Mouse (Mus musculus): ENCODE results near the gene Zbtb5. TPM values are rescaled to one million over a fixed set of nuclear protein-coding genes. Genes with fewer than 3 reads are reported as not detected.
"Not testable (repeated sequence)": the region's sequence is repeated elsewhere in the genome, so short reads cannot be mapped to it uniquely, and the experiment has no call there.

Zbtb5 gene
- 2.0 and 6.3 TPM in 2 replicates for polyA plus RNA-seq (2012; rRNA removed)

DNA sequence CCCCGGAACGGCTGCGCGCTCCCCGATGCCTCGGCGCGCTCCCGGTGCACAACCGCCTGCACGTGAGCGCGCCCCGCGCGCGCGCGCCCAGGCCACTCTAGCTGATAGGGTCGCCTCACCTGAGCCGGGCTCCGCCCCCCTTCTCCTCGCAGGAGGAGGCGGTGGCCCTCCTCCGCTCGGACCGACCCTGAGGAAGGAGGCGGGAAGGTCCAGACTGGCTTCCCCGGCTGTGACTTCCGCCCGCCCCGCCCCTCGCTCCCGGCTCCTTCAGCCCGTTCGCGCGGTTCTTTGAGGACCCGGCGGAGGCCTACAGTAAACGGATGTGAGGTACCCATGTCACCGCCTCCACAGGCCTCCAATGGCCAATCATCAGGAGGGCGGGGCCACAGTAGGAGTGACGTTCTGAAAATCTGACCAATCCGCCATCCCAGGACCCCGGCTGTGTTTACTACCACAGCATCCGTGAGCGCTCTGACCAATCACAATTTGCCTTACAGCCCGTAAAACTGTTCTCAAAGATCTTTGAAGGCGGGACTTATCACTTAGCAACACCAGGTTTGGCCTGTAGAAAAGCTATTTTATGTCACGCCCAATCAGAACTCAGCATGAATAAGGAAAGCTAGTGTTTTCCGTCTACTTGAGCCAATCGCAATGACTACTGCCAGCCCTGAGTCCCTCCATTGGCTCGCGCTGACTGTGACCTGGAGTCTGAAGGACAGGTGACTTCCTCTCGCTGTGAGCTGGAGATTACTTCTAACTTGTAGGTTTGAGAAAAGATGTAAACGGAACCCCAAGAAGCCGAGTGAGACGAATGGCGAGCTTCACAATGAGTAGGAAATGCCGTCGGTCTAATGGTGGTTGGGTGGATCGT is at the start of gene Zbtb5:
Gene Zbtb5, minus strand, starts transcription at position 308 of the 871 bp plus-strand sequence.
- Histone ChIP-seq H3K4me3 (ENCODE audit: low read depth, low read length) (peak within 1 kb of the TSS; percentile 81), H3K36me3 (ENCODE audit: control insufficient read depth, insufficient read depth, low read length) (no peaks in the 10 kb centered on the region), H3K4me1 (ENCODE audit: control insufficient read depth, insufficient read depth, insufficient read length, low read length) (no peaks in the 10 kb centered on the region), H3K27me3 (ENCODE audit: control insufficient read depth, insufficient read depth, low read length) (no peaks in the 10 kb centered on the region), H3K27ac (ENCODE audit: insufficient read depth, low read depth, low read length) (peak within 1 kb of the TSS; percentile 83)
- no peak for TF ChIP-seq CTCF (IDR thresholded peaks at IDR 0.05; ENCODE audit: extremely low read depth, insufficient read length, insufficient replicate concordance, low read depth, low read length)
- TF ChIP-seq POLR2A (IDR thresholded peaks at IDR 0.05; ENCODE audit: low read depth, low read length) = peak; percentile 39
- under 1% methylated on average over 63 of the region's 63 CpGs for WGBS

DNA sequence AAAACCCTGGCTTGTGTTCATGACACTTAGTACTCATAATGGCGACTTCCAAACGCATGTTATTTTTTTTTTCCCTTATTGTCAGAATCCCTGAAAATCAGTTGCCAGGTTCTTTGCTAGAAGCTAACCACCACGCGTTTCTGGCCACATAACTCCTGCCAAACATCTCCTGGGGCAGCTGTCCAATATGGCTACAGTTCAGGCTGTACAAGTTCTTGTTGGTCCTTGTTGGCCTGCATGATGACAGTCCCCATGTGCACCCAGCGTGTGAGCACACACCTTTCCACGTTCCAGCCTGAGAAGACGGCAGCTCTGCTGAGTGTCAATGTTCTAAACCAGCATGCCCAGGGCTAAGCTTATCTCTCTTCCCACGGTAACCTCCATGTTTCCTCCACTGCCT is 43.2 kb upstream of the Zbtb5 start:
- no peak overlapping the region for H3K27ac ChIP-seq (ENCODE audit: insufficient read depth, low read depth, low read length)
- no peaks in the 10 kb centered on the region for H3K4me1 ChIP-seq (ENCODE audit: control insufficient read depth, insufficient read depth, insufficient read length, low read length)
- 83% methylated on average over 8 of the region's 8 CpGs for WGBS
- no peaks in the 10 kb centered on the region for H3K36me3 ChIP-seq (ENCODE audit: control insufficient read depth, insufficient read depth, low read length)
- peaks cover 14% of the 10 kb centered on the region for H3K27me3 ChIP-seq (ENCODE audit: control insufficient read depth, insufficient read depth, low read length)
- no peak for TF ChIP-seq CTCF (IDR thresholded peaks at IDR 0.05; ENCODE audit: extremely low read depth, insufficient read length, insufficient replicate concordance, low read depth, low read length)
- TF ChIP-seq POLR2A (IDR thresholded peaks at IDR 0.05; ENCODE audit: low read depth, low read length) = no peak
- no peak overlapping the region for H3K4me3 ChIP-seq (ENCODE audit: low read depth, low read length)

DNA sequence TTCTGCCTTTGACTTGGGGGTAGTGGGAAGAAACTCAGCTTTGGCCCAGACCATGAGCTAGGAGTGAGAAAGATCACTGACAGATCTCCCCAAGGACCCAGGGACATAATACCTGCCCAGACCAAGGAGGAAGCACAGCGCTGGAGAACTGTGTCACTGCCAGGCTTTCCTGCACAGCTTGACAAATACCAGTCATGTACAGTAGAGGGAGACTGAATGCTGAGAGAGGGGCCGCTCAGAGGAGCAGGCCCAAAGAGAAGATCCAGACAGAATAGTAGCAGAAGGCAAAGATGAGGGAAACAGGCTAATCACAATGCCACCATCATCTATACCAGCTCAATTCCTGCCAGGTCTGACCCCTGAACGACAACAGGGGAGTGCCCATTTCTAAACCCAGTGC is 42.6 kb upstream of the Zbtb5 start:
- Histone ChIP-seq H3K36me3 (ENCODE audit: control insufficient read depth, insufficient read depth, low read length) (no peaks in the 10 kb centered on the region), H3K27me3 (ENCODE audit: control insufficient read depth, insufficient read depth, low read length) (peaks cover 9% of the 10 kb centered on the region), H3K4me3 (ENCODE audit: low read depth, low read length) (no peak overlapping the region), H3K4me1 (ENCODE audit: control insufficient read depth, insufficient read depth, insufficient read length, low read length) (no peaks in the 10 kb centered on the region), H3K27ac (ENCODE audit: insufficient read depth, low read depth, low read length) (no peak overlapping the region)
- peak; percentile 19; the same call in 1 of the 2 replicates for TF ChIP-seq CTCF (IDR thresholded peaks at IDR 0.05; ENCODE audit: extremely low read depth, insufficient read length, insufficient replicate concordance, low read depth, low read length)
- TF ChIP-seq POLR2A (IDR thresholded peaks at IDR 0.05; ENCODE audit: low read depth, low read length) = no peak
- WGBS = 38% methylated on average over 3 of the region's 3 CpGs

DNA sequence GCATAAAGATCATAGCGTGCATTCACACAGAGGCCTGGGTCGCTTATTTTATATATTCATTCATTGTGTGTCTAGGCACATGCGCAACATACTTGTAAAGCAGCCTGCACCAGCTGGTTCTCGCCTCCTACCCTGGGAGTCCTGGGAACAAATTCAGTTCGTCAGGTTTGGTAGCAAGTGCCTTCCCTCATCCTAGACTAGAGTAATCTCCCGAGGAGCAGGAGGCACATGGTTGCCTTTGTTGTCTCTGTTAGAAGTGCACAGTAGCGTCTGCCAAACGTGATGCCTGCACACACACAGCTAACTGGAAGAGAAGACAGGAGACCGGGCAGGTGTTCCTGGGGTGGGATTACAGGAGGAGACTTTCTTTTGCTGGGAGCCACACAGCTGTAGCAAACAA is 35.7 kb upstream of the Zbtb5 start:
- Histone ChIP-seq H3K27me3 (ENCODE audit: control insufficient read depth, insufficient read depth, low read length) (no peaks in the 10 kb centered on the region; the same call in 1 of the 2 replicates), H3K36me3 (ENCODE audit: control insufficient read depth, insufficient read depth, low read length) (no peaks in the 10 kb centered on the region), H3K4me3 (ENCODE audit: low read depth, low read length) (no peak overlapping the region), H3K4me1 (ENCODE audit: control insufficient read depth, insufficient read depth, insufficient read length, low read length) (no peaks in the 10 kb centered on the region), H3K27ac (ENCODE audit: insufficient read depth, low read depth, low read length) (no peak overlapping the region)
- WGBS = 80% methylated on average over 9 of the region's 9 CpGs
- TF ChIP-seq POLR2A (IDR thresholded peaks at IDR 0.05; ENCODE audit: low read depth, low read length) = no peak
- no peak for TF ChIP-seq CTCF (IDR thresholded peaks at IDR 0.05; ENCODE audit: extremely low read depth, insufficient read length, insufficient replicate concordance, low read depth, low read length)

DNA sequence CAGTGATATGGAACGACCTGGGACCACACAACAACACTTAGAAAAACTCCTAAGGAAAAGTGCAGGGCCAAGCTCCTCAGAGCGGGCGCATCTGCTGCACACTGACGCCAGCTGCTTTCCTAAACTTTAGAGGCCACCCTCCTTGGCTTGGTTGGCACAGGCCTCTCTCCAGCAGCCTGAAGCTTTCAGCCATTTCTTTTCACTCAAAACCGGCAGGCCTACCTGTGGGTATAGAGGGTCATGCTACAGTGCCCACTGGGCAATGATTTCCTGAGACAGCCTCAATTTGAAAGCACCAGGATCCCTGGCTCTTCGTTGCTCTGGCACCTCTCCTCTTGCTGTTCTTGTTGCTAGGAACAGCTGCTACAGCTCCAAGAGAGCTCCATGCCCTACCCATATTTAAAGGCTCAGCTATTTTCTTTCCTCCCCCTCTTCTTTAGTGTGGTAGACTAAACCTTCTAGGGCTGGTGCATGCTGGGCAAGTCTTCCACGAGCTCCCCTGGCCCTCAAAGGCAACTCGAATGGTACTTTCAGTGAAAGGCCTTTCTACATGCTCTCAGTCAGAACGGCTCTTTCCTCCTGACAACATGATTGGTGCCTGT is 35.2 kb upstream of the Zbtb5 start:
- Histone ChIP-seq H3K27me3 (ENCODE audit: control insufficient read depth, insufficient read depth, low read length) (no peaks in the 10 kb centered on the region; the same call in 1 of the 2 replicates), H3K36me3 (ENCODE audit: control insufficient read depth, insufficient read depth, low read length) (no peaks in the 10 kb centered on the region), H3K4me1 (ENCODE audit: control insufficient read depth, insufficient read depth, insufficient read length, low read length) (no peaks in the 10 kb centered on the region), H3K4me3 (ENCODE audit: low read depth, low read length) (no peak overlapping the region), H3K27ac (ENCODE audit: insufficient read depth, low read depth, low read length) (no peak overlapping the region)
- TF ChIP-seq POLR2A (IDR thresholded peaks at IDR 0.05; ENCODE audit: low read depth, low read length) = no peak
- no peak for TF ChIP-seq CTCF (IDR thresholded peaks at IDR 0.05; ENCODE audit: extremely low read depth, insufficient read length, insufficient replicate concordance, low read depth, low read length)
- WGBS = 83% methylated on average over 9 of the region's 9 CpGs

DNA sequence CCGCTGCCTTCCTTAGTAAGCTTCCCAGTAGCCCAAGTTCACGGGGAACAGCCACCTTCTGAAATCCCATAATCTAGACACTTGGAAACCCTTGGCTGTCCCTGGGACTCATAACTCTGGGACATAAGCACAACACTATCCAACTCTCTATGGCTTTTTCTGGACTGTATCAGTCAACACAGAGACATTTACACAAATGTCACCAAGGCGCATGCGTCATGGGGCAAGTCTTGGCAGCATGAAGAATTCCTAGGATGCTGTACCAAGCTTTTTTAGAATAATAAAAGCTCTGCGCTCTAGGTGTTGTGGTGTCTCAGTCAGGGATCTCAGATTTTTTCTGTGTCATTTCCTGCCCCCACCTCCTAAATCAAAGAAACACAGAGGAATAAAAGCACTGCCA is 34.5 kb upstream of the Zbtb5 start:
- Histone ChIP-seq H3K4me1 (ENCODE audit: control insufficient read depth, insufficient read depth, insufficient read length, low read length) (no peaks in the 10 kb centered on the region), H3K27ac (ENCODE audit: insufficient read depth, low read depth, low read length) (no peak overlapping the region), H3K36me3 (ENCODE audit: control insufficient read depth, insufficient read depth, low read length) (no peaks in the 10 kb centered on the region), H3K27me3 (ENCODE audit: control insufficient read depth, insufficient read depth, low read length) (no peaks in the 10 kb centered on the region; the same call in 1 of the 2 replicates), H3K4me3 (ENCODE audit: low read depth, low read length) (no peak overlapping the region)
- TF ChIP-seq CTCF (IDR thresholded peaks at IDR 0.05; ENCODE audit: extremely low read depth, insufficient read length, insufficient replicate concordance, low read depth, low read length) = no peak
- no peak for TF ChIP-seq POLR2A (IDR thresholded peaks at IDR 0.05; ENCODE audit: low read depth, low read length)
- WGBS = 96% methylated on average over 5 of the region's 5 CpGs

DNA sequence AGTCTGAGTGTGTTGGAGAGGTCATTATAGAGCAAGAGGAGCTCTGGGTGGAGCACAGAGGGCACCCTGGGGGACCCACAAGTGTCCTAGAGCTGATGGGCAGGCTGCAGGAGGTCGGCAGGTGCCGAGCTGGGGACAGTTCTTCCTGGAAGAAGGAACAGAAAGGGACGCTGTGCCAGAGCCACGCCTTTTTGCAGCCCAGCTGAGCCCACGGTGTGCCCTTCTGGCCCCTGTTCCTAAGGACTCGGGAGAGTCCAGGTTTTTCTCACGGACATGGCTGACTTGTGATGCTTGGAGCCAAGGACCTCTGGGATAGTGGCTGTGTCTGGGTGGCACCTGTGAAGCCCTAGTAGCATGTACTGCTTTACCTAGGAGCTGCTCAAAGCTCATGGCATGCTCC is 28.6 kb upstream of the Zbtb5 start:
- WGBS = 23% methylated on average over 7 of the region's 7 CpGs
- Histone ChIP-seq H3K36me3 (ENCODE audit: control insufficient read depth, insufficient read depth, low read length) (no peaks in the 10 kb centered on the region), H3K4me1 (ENCODE audit: control insufficient read depth, insufficient read depth, insufficient read length, low read length) (no peaks in the 10 kb centered on the region; the same call in 1 of the 2 replicates), H3K27ac (ENCODE audit: insufficient read depth, low read depth, low read length) (no peak overlapping the region), H3K4me3 (ENCODE audit: low read depth, low read length) (no peak overlapping the region), H3K27me3 (ENCODE audit: control insufficient read depth, insufficient read depth, low read length) (no peaks in the 10 kb centered on the region)
- TF ChIP-seq CTCF (IDR thresholded peaks at IDR 0.05; ENCODE audit: extremely low read depth, insufficient read length, insufficient replicate concordance, low read depth, low read length) (no peak), POLR2A (IDR thresholded peaks at IDR 0.05; ENCODE audit: low read depth, low read length) (no peak)

DNA sequence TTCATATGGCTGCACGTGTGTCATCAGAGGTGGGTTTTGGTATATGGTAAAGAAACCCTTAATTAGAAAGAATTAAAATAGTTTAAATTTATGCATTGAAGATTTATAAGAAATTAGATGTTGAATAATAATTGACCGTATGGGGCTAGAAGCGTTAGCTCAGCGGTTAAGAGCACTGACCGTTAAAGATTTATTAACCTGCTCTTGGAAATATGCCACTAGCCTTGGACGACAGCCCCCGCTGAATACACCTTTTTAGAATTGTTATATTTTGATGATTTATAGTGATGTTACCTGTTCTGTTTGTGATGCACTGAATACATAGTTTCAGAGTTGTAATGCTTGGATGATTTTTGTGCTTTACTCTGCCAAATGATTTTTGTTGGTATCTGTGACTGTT is 27.3 kb upstream of the Zbtb5 start:
- H3K27ac ChIP-seq (ENCODE audit: insufficient read depth, low read depth, low read length); H3K27me3 ChIP-seq (ENCODE audit: control insufficient read depth, insufficient read depth, low read length); H3K4me3 ChIP-seq (ENCODE audit: low read depth, low read length); H3K4me1 ChIP-seq (ENCODE audit: control insufficient read depth, insufficient read depth, insufficient read length, low read length); H3K36me3 ChIP-seq (ENCODE audit: control insufficient read depth, insufficient read depth, low read length): not testable (repeated sequence)
- WGBS = 91% methylated on average over 7 of the region's 7 CpGs

DNA sequence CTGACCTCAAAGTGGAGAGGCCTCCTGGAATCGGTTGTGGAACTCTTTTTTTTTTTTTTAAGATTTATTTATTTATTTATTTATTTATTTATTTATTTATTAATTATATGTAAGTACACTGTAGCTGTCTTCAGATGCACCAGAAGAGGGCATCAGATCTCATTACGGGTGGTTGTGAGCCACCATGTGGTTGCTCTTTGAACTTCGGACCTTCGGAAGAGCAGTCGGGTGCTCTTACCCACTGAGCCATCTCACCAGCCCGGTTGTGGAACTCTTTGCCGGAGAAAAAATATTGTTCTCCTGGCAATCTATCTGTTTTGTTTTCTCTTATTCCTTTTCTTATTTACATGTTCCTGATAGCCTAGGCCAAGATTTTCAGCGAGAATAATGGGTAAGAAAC is 26.7 kb upstream of the Zbtb5 start:
- 67% methylated on average over 8 of the region's 8 CpGs for WGBS
- not testable (repeated sequence) for H3K4me1 ChIP-seq (ENCODE audit: control insufficient read depth, insufficient read depth, insufficient read length, low read length); H3K27me3 ChIP-seq (ENCODE audit: control insufficient read depth, insufficient read depth, low read length); H3K27ac ChIP-seq (ENCODE audit: insufficient read depth, low read depth, low read length); H3K36me3 ChIP-seq (ENCODE audit: control insufficient read depth, insufficient read depth, low read length); H3K4me3 ChIP-seq (ENCODE audit: low read depth, low read length)

All from small intestine, adult 2 months (tissue).